In genomic region chr1:72171001-72171860, GRCm38 (mm10) we compare ENCODE assay signal across 10 mouse cellular contexts. TPM values are rescaled to one million over a fixed set of nuclear protein-coding genes. Genes with fewer than 3 reads are reported as not detected.
DNase-seq lines count a peak whose midpoint lies in the region; ATAC-seq lines count a peak whose summit lies in the region.
"Had no signal": no experiment of that assay in that cellular context is flagged by ENCODE, and none has a peak within 500 bp of the region (broad histone marks: within the 10 kb centered on the region; RNA-seq: fewer than 3 reads in every experiment).

No protein-coding gene starts in this region.

- no peaks in the 10 kb centered on the region for H3K36me3 ChIP-seq in neural tube, embryonic 12.5 days
- H3K36me3 ChIP-seq in hindbrain, embryonic 16.5 days (ENCODE audit: control insufficient read depth, insufficient read depth, low read length) = no peaks in the 10 kb centered on the region
- H3K36me3 ChIP-seq: liver, embryonic 15.5 days had no signal

- H3K9me3 ChIP-seq in neural tube, embryonic 12.5 days = no peaks in the 10 kb centered on the region
- H3K9me3 ChIP-seq in hindbrain, embryonic 16.5 days (ENCODE audit: control insufficient read depth, low read length) = no peaks in the 10 kb centered on the region
- H3K9me3 ChIP-seq: liver, embryonic 15.5 days had no signal

- peaks cover 3% of the 10 kb centered on the region; the same call in 1 of the 2 replicates for H3K4me1 ChIP-seq in neural tube, embryonic 12.5 days
- no peaks in the 10 kb centered on the region for H3K4me1 ChIP-seq in hindbrain, embryonic 16.5 days (ENCODE audit: control insufficient read depth, insufficient read depth, low read depth, low read length)
- H3K4me1 ChIP-seq: megakaryocyte, embryonic 14.5 days had no signal

- no peak overlapping the region for H3K9ac ChIP-seq in neural tube, embryonic 12.5 days
- H3K9ac ChIP-seq in hindbrain, embryonic 16.5 days (ENCODE audit: low read depth, low read length) = no peak overlapping the region
- H3K9ac ChIP-seq: liver, embryonic 15.5 days had no signal

- DNase-seq in gastrocnemius, postnatal 14 days = peak; percentile 20
- no peak for DNase-seq in gastrocnemius, postnatal 4 days (ENCODE audit: low spot score in 2 of 2)
- DNase-seq in neural tube, embryonic 10.5 days (ENCODE audit: extremely low spot score, low spot score) = no peak
- no peak for DNase-seq in MN1 (ENCODE audit: low spot score)
- no peak for DNase-seq in testis, postnatal 14 days (ENCODE audit: low spot score)
- DNase-seq in left cerebral cortex, adult 9 months (ENCODE audit: low spot score in 2 of 2) = no peak

- intact Hi-C loops in gastrocnemius, postnatal 14 days (cut with DNase I; ENCODE audit: low total_unique reads) = no loop called here

- no peak overlapping the region for H3K4me3 ChIP-seq in neural tube, embryonic 12.5 days
- H3K4me3 ChIP-seq in hindbrain, embryonic 16.5 days (ENCODE audit: low read length) = no peak overlapping the region
- H3K4me3 ChIP-seq: liver, embryonic 15.5 days; megakaryocyte, embryonic 14.5 days had no signal

- peak; percentile 58 for ATAC-seq in neural tube, embryonic 12.5 days (ENCODE audit: low FRiP score, low read depth)
- peak; percentile 81 for ATAC-seq in hindbrain, embryonic 16.5 days

- WGBS in neural tube, embryonic 12.5 days = 66% methylated on average over 13 of the region's 13 CpGs
- WGBS in hindbrain, embryonic 16.5 days = 60% methylated on average over 13 of the region's 13 CpGs

- H3K27me3 ChIP-seq in neural tube, embryonic 12.5 days (replicated peaks) = no peaks in the 10 kb centered on the region
- no peaks in the 10 kb centered on the region for H3K27me3 ChIP-seq in hindbrain, embryonic 16.5 days (replicated peaks; ENCODE audit: control insufficient read depth, insufficient read depth, low read length)
- H3K27me3 ChIP-seq: liver, embryonic 15.5 days; megakaryocyte, embryonic 14.5 days had no signal

- H3K27ac ChIP-seq in neural tube, embryonic 12.5 days = no peak overlapping the region
- no peak overlapping the region for H3K27ac ChIP-seq in hindbrain, embryonic 16.5 days (ENCODE audit: low read depth, low read length)
- H3K27ac ChIP-seq: liver, embryonic 15.5 days had no signal

- H3K4me2 ChIP-seq in neural tube, embryonic 12.5 days (replicated peaks) = no peak overlapping the region
- no peak overlapping the region for H3K4me2 ChIP-seq in hindbrain, embryonic 16.5 days (ENCODE audit: low read length)
- H3K4me2 ChIP-seq: liver, embryonic 15.5 days had no signal

RNA-seq across cellular contexts. Expression of gene Mreg, which starts 40.9 kb away (rescaled TPM):
- 10 to 100 TPM; 25.9 to 27.4 TPM for total RNA-seq in gastrocnemius, postnatal 14 days (2021)
- total RNA-seq in gastrocnemius, postnatal 4 days (2021) = 10 to 100 TPM; 33.4 to 36.6 TPM
- polyA plus RNA-seq in neural tube, embryonic 12.5 days (2016; fragmentation: Nextera tagmentation; extraction: Ambion mirVana) = 31.0 and 40.3 TPM in 2 replicates
- 2.2 and 2.7 TPM in 2 replicates for polyA plus RNA-seq in hindbrain, embryonic 16.5 days (2015; fragmentation: Nextera tagmentation; extraction: Ambion mirVana)
